Mouse (Mus musculus): ENCODE data around the gene Bcor.

DNA sequence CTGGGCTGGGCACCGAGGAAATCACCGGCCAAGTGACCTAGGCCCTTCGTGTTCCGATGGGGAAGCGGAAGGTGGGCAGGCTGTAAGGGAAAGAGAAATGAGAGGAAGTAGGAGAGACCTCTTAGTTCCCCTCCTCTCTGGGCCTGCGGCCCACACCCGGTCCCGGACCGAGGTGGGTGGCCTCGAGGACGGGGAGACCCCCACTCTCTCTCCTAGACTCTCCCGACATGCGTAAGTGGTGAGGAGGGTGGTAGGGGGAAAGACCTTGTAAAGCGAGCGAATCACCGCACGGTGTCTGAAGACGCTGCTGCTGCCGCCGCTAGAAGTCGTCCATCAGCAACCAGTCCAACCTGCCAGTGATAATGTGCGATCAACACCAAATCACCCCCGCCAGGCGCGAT, 23.0 kb downstream of the Bcor start:
- no peak; the same call in 1 of the 2 replicates for TF ChIP-seq POLR2A (IDR thresholded peaks at IDR 0.05; ENCODE audit: borderline replicate concordance, control insufficient read depth, low read depth, low read length)
- no peak for TF ChIP-seq CTCF (IDR thresholded peaks at IDR 0.05; ENCODE audit: control insufficient read depth, insufficient read depth, low read length)

All from bone marrow, adult 2 months (tissue).